Mouse (Mus musculus) splenic B cell, adult 2 months (primary cell): ENCODE data around the gene Gmds.

ENCODE experiments used
- DNase-seq: peaks from one replicate; pipeline ENCODE4 v3.0.0-alpha.2; 2011; ENCODE audit warnings: low read depth, low spot score
- H3K27me3 ChIP-seq: 2 replicates; pipeline ENCODE4 v1.6.1; 2012; ENCODE audit warnings: mild to moderate bottlenecking, low read length, moderate library complexity, mixed read lengths; ENCODE audit not compliant: control insufficient read depth, poor library complexity, insufficient read depth, severe bottlenecking
- H3K36me3 ChIP-seq: 2 replicates; pipeline ENCODE4 v1.6.1; 2012; ENCODE audit warnings: mild to moderate bottlenecking, low read length, moderate library complexity, mixed read lengths; ENCODE audit not compliant: control insufficient read depth, poor library complexity, insufficient read depth, severe bottlenecking

Gene Gmds

GRCm38 (mm10) chr13:31830332-31830731, 508.2 kb downstream of the Gmds start:
- no peak for DNase-seq
- Histone ChIP-seq H3K36me3 (no peaks in the 10 kb centered on the region), H3K27me3 (no peaks in the 10 kb centered on the region)

- no peak for DNase-seq
- H3K36me3 ChIP-seq = no peaks in the 10 kb centered on the region
- H3K27me3 ChIP-seq = no peaks in the 10 kb centered on the region
Observed at GRCm38 (mm10) chr13:31828446-31828845, 510.1 kb downstream of the Gmds start.

- H3K27me3 ChIP-seq = no peaks in the 10 kb centered on the region
- no peaks in the 10 kb centered on the region for H3K36me3 ChIP-seq
- no peak for DNase-seq
Observed at GRCm38 (mm10) chr13:31827820-31828332, 510.7 kb downstream of the Gmds start.

DNA sequence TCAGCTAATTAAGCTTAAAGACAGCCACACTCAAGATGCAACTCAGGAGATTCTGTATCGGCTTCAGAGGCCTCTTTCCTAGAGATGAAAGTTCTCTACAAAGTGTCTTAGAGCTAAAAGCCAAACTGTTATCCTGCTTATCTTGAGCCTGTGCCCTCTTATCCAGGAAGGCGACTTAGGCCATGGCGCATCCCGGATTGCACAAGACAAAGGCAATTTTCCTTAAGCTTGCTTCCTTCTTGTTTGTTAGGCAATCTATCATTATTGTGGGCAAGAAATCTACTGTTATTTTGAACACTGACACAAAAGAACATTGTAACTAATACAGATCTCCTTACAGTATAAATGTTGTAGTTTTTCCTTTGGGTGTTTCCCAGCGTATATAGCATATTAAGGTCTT, 511.4 kb downstream of the Gmds start:
- no peak for DNase-seq
- no peaks in the 10 kb centered on the region for H3K36me3 ChIP-seq
- H3K27me3 ChIP-seq = no peaks in the 10 kb centered on the region

GRCm38 (mm10) chr13:31825180-31825579, 513.4 kb downstream of the Gmds start:
- Histone ChIP-seq H3K27me3 (no peaks in the 10 kb centered on the region), H3K36me3 (no peaks in the 10 kb centered on the region)
- no peak for DNase-seq

- no peaks in the 10 kb centered on the region for H3K36me3 ChIP-seq
- no peak for DNase-seq
- H3K27me3 ChIP-seq = no peaks in the 10 kb centered on the region
Observed at GRCm38 (mm10) chr13:31823316-31823715, 515.2 kb downstream of the Gmds start.

GRCm38 (mm10) chr13:31821050-31821449, 517.5 kb downstream of the Gmds start:
- no peak for DNase-seq
- H3K36me3 ChIP-seq = no peaks in the 10 kb centered on the region; the same call in 1 of the 2 replicates
- H3K27me3 ChIP-seq = no peaks in the 10 kb centered on the region

- DNase-seq = no peak
- Histone ChIP-seq H3K27me3 (no peaks in the 10 kb centered on the region), H3K36me3 (no peaks in the 10 kb centered on the region; the same call in 1 of the 2 replicates)
Observed at GRCm38 (mm10) chr13:31820587-31821017, 517.9 kb downstream of the Gmds start.

GRCm38 (mm10) chr13:31819664-31820405, 518.7 kb downstream of the Gmds start:
- Histone ChIP-seq H3K36me3 (no peaks in the 10 kb centered on the region; the same call in 1 of the 2 replicates), H3K27me3 (no peaks in the 10 kb centered on the region)
- DNase-seq = no peak

DNA sequence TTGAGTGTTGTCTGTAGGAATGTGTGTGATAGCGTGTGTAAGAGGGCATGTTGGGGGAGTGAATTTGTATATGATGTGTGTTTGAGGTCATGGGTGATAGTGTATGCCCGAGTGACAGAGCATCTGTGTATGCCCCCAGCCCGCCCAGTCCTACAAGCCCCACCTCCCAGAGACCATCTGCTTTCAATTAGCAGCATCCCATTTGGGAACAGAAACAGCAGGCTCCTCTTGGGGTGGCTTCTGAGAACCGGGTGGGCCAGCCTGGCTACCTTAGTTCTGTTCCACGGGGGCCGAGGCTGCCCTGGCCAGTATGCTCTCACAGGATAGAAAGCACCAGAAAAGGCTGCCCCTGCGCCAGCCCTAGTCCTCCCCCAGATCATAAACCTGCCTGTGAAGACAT, 520.2 kb downstream of the Gmds start:
- no peak for DNase-seq
- Histone ChIP-seq H3K36me3 (no peaks in the 10 kb centered on the region; the same call in 1 of the 2 replicates), H3K27me3 (no peaks in the 10 kb centered on the region)

DNA sequence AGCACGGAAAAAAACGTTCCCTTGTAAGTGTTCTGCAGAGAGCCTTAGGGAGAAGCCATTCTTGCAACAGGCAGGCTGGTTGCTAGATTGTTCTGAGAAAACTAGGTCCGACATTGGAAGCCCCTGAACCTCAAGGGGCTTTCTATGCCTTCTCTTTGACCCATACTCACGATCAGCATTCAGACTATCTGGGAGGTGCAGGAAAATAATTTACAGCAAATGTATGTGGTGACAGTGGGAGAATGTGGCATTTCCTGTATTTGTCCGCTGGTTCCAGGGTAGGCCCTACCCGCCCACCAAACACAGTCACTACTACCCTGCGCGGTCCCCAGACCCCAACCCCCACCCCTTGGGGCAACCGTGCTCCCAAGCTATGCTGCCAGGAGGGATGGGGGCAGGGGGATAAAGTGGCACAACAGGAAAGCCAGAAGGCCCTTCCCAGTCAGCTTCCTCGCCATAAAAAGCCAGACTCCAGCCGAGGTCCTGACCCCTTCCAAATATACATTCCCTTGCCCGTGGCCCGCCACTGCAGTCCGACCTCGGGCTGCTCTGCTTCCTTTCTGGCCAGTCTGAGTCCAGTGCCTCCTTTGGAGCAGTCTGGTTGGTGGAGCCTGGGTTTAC, 523.0 kb downstream of the Gmds start:
- no peaks in the 10 kb centered on the region for H3K27me3 ChIP-seq
- no peaks in the 10 kb centered on the region; the same call in 1 of the 2 replicates for H3K36me3 ChIP-seq
- DNase-seq = no peak

DNA sequence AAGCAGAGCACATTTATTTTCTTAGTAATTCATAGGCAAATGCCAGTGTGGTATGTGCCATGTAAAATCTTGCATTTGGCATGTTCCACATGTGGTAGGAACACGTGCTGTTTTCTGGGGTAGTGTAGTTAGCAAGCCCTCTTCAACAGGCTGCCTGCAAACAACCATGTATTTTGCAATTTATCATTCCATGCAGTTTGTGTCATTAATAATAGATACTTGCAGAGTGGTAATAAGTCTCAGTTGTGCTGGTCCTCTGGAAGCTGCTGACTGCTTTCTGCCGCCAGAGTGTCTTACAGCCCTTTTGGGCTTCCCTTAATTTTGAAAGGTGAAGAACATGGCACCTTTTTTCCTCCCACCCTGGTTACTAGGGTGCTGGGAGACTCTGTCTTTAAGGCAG, 525.8 kb downstream of the Gmds start:
- H3K27me3 ChIP-seq = no peaks in the 10 kb centered on the region
- no peak for DNase-seq
- H3K36me3 ChIP-seq = no peaks in the 10 kb centered on the region

- H3K36me3 ChIP-seq = no peaks in the 10 kb centered on the region
- DNase-seq = no peak
- no peaks in the 10 kb centered on the region for H3K27me3 ChIP-seq
Observed at GRCm38 (mm10) chr13:31811542-31812021, 527.0 kb downstream of the Gmds start.

- no peaks in the 10 kb centered on the region for H3K36me3 ChIP-seq
- peak; percentile 14 for DNase-seq
- no peaks in the 10 kb centered on the region for H3K27me3 ChIP-seq
Observed at GRCm38 (mm10) chr13:31810693-31811541, 527.6 kb downstream of the Gmds start.

DNA sequence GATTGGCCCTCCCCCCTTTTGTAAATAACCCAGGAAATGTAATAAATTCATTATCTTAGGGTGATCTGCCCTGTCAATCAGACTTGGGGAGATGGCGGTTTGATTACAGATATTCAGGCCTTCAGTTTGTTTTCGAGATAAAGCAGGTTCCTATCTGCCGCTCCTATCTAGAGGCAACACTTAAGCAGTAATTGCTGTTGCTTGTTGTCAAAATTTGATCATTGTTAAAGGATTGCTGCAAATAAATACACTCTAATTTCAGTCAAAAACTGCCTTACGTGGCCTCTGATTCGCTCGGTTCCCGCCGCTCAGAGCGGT, 528.2 kb downstream of the Gmds start:
- DNase-seq = no peak
- H3K36me3 ChIP-seq = no peaks in the 10 kb centered on the region
- H3K27me3 ChIP-seq = no peaks in the 10 kb centered on the region
